Mouse (Mus musculus) ES-Bruce4 (cell line): ENCODE results near the gene Gm9758.
"Not testable (repeated sequence)": the region's sequence is repeated elsewhere in the genome, so short reads cannot be mapped to it uniquely, and the experiment has no call there.

Source experiments
- CTCF ChIP-seq: IDR thresholded peaks from one replicate; pipeline ENCODE4 v1.8.1; 2011; ENCODE audit warnings: low read depth, low read length
- POLR2A ChIP-seq: IDR thresholded peaks from one replicate; pipeline ENCODE4 v1.8.1; 2011; ENCODE audit warnings: low read length; ENCODE audit not compliant: insufficient read depth

- TF ChIP-seq CTCF, POLR2A: not testable (repeated sequence)
Measured at GRCm38 (mm10) chr5:14914799-14915198, at the start of gene Gm9758.
